Mouse (Mus musculus): ENCODE measurements around the gene Themis2. TPM values are rescaled to one million over a fixed set of nuclear protein-coding genes. Genes with fewer than 3 reads are reported as not detected.
"Not testable (repeated sequence)": the region's sequence is repeated elsewhere in the genome, so short reads cannot be mapped to it uniquely, and the experiment has no call there.

The Themis2 gene
- polyA plus RNA-seq, 1 experiment = 4.9 TPM

- 91% methylated on average over 7 of the region's 7 CpGs for WGBS
These were observed 54.7 kb downstream of the Themis2 start for GRCm38 (mm10) chr4:132741491-132741890.

GRCm38 (mm10) chr4:132737154-132737553 is 59.0 kb downstream of the Themis2 start:
- H3K36me3 ChIP-seq (ENCODE audit: control insufficient read depth, insufficient read depth, low read length) = peaks cover 19% of the 10 kb centered on the region
- WGBS = 93% methylated on average over 9 of the region's 9 CpGs
- H3K27ac ChIP-seq (ENCODE audit: insufficient read depth, low read depth, low read length); H3K4me3 ChIP-seq (ENCODE audit: low read depth, low read length); H3K4me1 ChIP-seq (ENCODE audit: control insufficient read depth, insufficient read depth, insufficient read length, low read length); H3K27me3 ChIP-seq (ENCODE audit: control insufficient read depth, insufficient read depth, low read length): not testable (repeated sequence)

More at GRCm38 (mm10) chr4:132741491-132741890, 54.7 kb downstream of the Themis2 start:
- H3K4me3 ChIP-seq (ENCODE audit: low read depth, low read length) = no peak overlapping the region
- H3K4me1 ChIP-seq (ENCODE audit: control insufficient read depth, insufficient read depth, insufficient read length, low read length) = peaks cover under 1% of the 10 kb centered on the region; the same call in 1 of the 2 replicates
- no peaks in the 10 kb centered on the region for H3K27me3 ChIP-seq (ENCODE audit: control insufficient read depth, insufficient read depth, low read length)
- TF ChIP-seq CTCF (IDR thresholded peaks at IDR 0.05; ENCODE audit: extremely low read depth, insufficient read length, insufficient replicate concordance, low read depth, low read length) = no peak
- TF ChIP-seq POLR2A (IDR thresholded peaks at IDR 0.05; ENCODE audit: low read depth, low read length) = no peak
- H3K36me3 ChIP-seq (ENCODE audit: control insufficient read depth, insufficient read depth, low read length) = peaks cover 26% of the 10 kb centered on the region
- no peak overlapping the region for H3K27ac ChIP-seq (ENCODE audit: insufficient read depth, low read depth, low read length)

- TF ChIP-seq POLR2A (IDR thresholded peaks at IDR 0.05; ENCODE audit: low read depth, low read length) (no peak), CTCF (IDR thresholded peaks at IDR 0.05; ENCODE audit: extremely low read depth, insufficient read length, insufficient replicate concordance, low read depth, low read length) (peak; percentile 43; the same call in 1 of the 2 replicates)
- WGBS = 33% methylated on average over 3 of the region's 3 CpGs
- H3K4me1 ChIP-seq (ENCODE audit: control insufficient read depth, insufficient read depth, insufficient read length, low read length) = peaks cover 8% of the 10 kb centered on the region; the same call in 1 of the 2 replicates
- no peaks in the 10 kb centered on the region for H3K27me3 ChIP-seq (ENCODE audit: control insufficient read depth, insufficient read depth, low read length)
- peaks cover 16% of the 10 kb centered on the region for H3K36me3 ChIP-seq (ENCODE audit: control insufficient read depth, insufficient read depth, low read length)
- no peak overlapping the region for H3K4me3 ChIP-seq (ENCODE audit: low read depth, low read length)
- H3K27ac ChIP-seq (ENCODE audit: insufficient read depth, low read depth, low read length) = no peak overlapping the region
These were observed 60.3 kb downstream of the Themis2 start for GRCm38 (mm10) chr4:132735894-132736293.

- Histone ChIP-seq H3K27me3 (ENCODE audit: control insufficient read depth, insufficient read depth, low read length) (no peaks in the 10 kb centered on the region), H3K36me3 (ENCODE audit: control insufficient read depth, insufficient read depth, low read length) (peaks cover 14% of the 10 kb centered on the region), H3K4me1 (ENCODE audit: control insufficient read depth, insufficient read depth, insufficient read length, low read length) (peaks cover 8% of the 10 kb centered on the region; the same call in 1 of the 2 replicates), H3K4me3 (ENCODE audit: low read depth, low read length) (no peak overlapping the region), H3K27ac (ENCODE audit: insufficient read depth, low read depth, low read length) (no peak overlapping the region)
- WGBS = 74% methylated on average over 2 of the region's 2 CpGs
- TF ChIP-seq CTCF (IDR thresholded peaks at IDR 0.05; ENCODE audit: extremely low read depth, insufficient read length, insufficient replicate concordance, low read depth, low read length) (no peak), POLR2A (IDR thresholded peaks at IDR 0.05; ENCODE audit: low read depth, low read length) (no peak)
These were observed 60.8 kb downstream of the Themis2 start for GRCm38 (mm10) chr4:132735389-132735788.

GRCm38 (mm10) chr4:132734766-132735165 is 61.4 kb downstream of the Themis2 start:
- 97% methylated on average over 2 of the region's 2 CpGs for WGBS
- TF ChIP-seq CTCF (IDR thresholded peaks at IDR 0.05; ENCODE audit: extremely low read depth, insufficient read length, insufficient replicate concordance, low read depth, low read length) = no peak
- TF ChIP-seq POLR2A (IDR thresholded peaks at IDR 0.05; ENCODE audit: low read depth, low read length) = no peak

GRCm38 (mm10) chr4:132733071-132733770 is 63.0 kb downstream of the Themis2 start:
- no peak overlapping the region for H3K27ac ChIP-seq (ENCODE audit: insufficient read depth, low read depth, low read length)
- H3K4me3 ChIP-seq (ENCODE audit: low read depth, low read length) = no peak overlapping the region
- H3K36me3 ChIP-seq (ENCODE audit: control insufficient read depth, insufficient read depth, low read length) = peaks cover 11% of the 10 kb centered on the region
- TF ChIP-seq CTCF (IDR thresholded peaks at IDR 0.05; ENCODE audit: extremely low read depth, insufficient read length, insufficient replicate concordance, low read depth, low read length) (no peak), POLR2A (IDR thresholded peaks at IDR 0.05; ENCODE audit: low read depth, low read length) (no peak)
- H3K27me3 ChIP-seq (ENCODE audit: control insufficient read depth, insufficient read depth, low read length) = no peaks in the 10 kb centered on the region
- H3K4me1 ChIP-seq (ENCODE audit: control insufficient read depth, insufficient read depth, insufficient read length, low read length) = peaks cover 8% of the 10 kb centered on the region; the same call in 1 of the 2 replicates
- 93% methylated on average over 25 of the region's 25 CpGs for WGBS

More at GRCm38 (mm10) chr4:132734766-132735165, 61.4 kb downstream of the Themis2 start:
- Histone ChIP-seq H3K36me3 (ENCODE audit: control insufficient read depth, insufficient read depth, low read length) (peaks cover 12% of the 10 kb centered on the region), H3K4me1 (ENCODE audit: control insufficient read depth, insufficient read depth, insufficient read length, low read length) (peaks cover 8% of the 10 kb centered on the region; the same call in 1 of the 2 replicates), H3K27me3 (ENCODE audit: control insufficient read depth, insufficient read depth, low read length) (no peaks in the 10 kb centered on the region), H3K27ac (ENCODE audit: insufficient read depth, low read depth, low read length) (no peak overlapping the region), H3K4me3 (ENCODE audit: low read depth, low read length) (no peak overlapping the region)

- no peak for TF ChIP-seq CTCF (IDR thresholded peaks at IDR 0.05; ENCODE audit: extremely low read depth, insufficient read length, insufficient replicate concordance, low read depth, low read length)
- H3K4me1 ChIP-seq (ENCODE audit: control insufficient read depth, insufficient read depth, insufficient read length, low read length) = peaks cover 8% of the 10 kb centered on the region; the same call in 1 of the 2 replicates
- H3K36me3 ChIP-seq (ENCODE audit: control insufficient read depth, insufficient read depth, low read length) = peaks cover 4% of the 10 kb centered on the region; the same call in 1 of the 2 replicates
- H3K27me3 ChIP-seq (ENCODE audit: control insufficient read depth, insufficient read depth, low read length) = no peaks in the 10 kb centered on the region
- H3K4me3 ChIP-seq (ENCODE audit: low read depth, low read length) = peak within 1 kb of the TSS; percentile 74
- H3K27ac ChIP-seq (ENCODE audit: insufficient read depth, low read depth, low read length) = no peak within 1 kb of the TSS
- WGBS = 1% methylated on average over 34 of the region's 34 CpGs
These were observed 64.0 kb downstream of the Themis2 start, which contains the start of gene Xkr8 for GRCm38 (mm10) chr4:132732148-132732684. Gene Xkr8, minus strand, starts transcription at chr4:132732546.

Other genes with a start within 250 kb of the Themis2 start
- 2.9 and 3.1 TPM in 2 replicates for gene Ptafr, start 232.3 kb downstream of the Themis2 start, polyA plus RNA-seq (2012; rRNA removed)
- gene Eya3, start 157.4 kb downstream of the Themis2 start, polyA plus RNA-seq (2012; rRNA removed) = 13.3 and 20.7 TPM in 2 replicates
- gene Xkr8, start 63.8 kb downstream of the Themis2 start, polyA plus RNA-seq (2012; rRNA removed) = 3.2 and 6.0 TPM in 2 replicates
- gene Smpdl3b, start 39.1 kb downstream of the Themis2 start, polyA plus RNA-seq (2012; rRNA removed) = 126 and 144 TPM in 2 replicates
- gene Rpa2, start 28.1 kb downstream of the Themis2 start, polyA plus RNA-seq (2012; rRNA removed) = 4.8 and 8.7 TPM in 2 replicates
- 8.0 and 15.6 TPM in 2 replicates for gene Ppp1r8, start 46.8 kb upstream of the Themis2 start, polyA plus RNA-seq (2012; rRNA removed)
- gene Stx12, start 88.1 kb upstream of the Themis2 start, polyA plus RNA-seq (2012; rRNA removed) = 8.6 and 18.9 TPM in 2 replicates
- gene Fam76a, start 126.2 kb upstream of the Themis2 start, polyA plus RNA-seq (2012; rRNA removed) = 3.4 and 10.7 TPM in 2 replicates
- gene Fgr, start 177.7 kb upstream of the Themis2 start, polyA plus RNA-seq (2012; rRNA removed) = 3.5 and 3.8 TPM in 2 replicates
- 13.8 and 23.7 TPM in 2 replicates for gene Ahdc1, start 214.9 kb upstream of the Themis2 start, polyA plus RNA-seq (2012; rRNA removed)